Mouse (Mus musculus) embryonic stem cell, embryonic (primary cell): ENCODE data around the gene Hyal2.

Experiments
- CTCF ChIA-PET, 4 experiments: fragments of 300-600 bp in 2 of 4; fragments of 350-600 bp in 2 of 4; sonication (Branson Sonifier 250); formaldehyde crosslinking; loops; one replicate each; lab custom pipeline; 2022; ENCODE audit warnings: inconsistent platforms in 2 of 4; lab: Charles Lee
- POLR2A ChIA-PET, 4 experiments: fragments of 300-600 bp in 2 of 4; fragments of 350-600 bp in 2 of 4; sonication (Branson Sonifier 250); formaldehyde crosslinking; loops; one replicate each; lab custom pipeline; 2022; ENCODE audit warnings: antibody characterized with exemption in 4 of 4, inconsistent platforms in 1 of 4; lab: Charles Lee

Gene Hyal2

GRCm38 (mm10) chr9:107541474-107542351 is 26.0 kb upstream of the Hyal2 start, which contains the start of the genes Cyb561d2 and Nprl2:
Gene Cyb561d2 (minus strand): TSS chr9:107542193.
Gene Nprl2 (plus strand): TSS chr9:107542226.
- CTCF ChIA-PET = interaction anchor here in 3 of 4 experiments (0.6 to 2.4 kb wide), 20 partner anchors 8 to 201 kb away, joined by 3 to 15 read pairs (median 4); partner anchors contain the start of genes Tmem115 (in 3 of the 3) and 6430571L13Rik (in 1 of the 3)

GRCm38 (mm10) chr9:107542352-107542686 is 25.4 kb upstream of the Hyal2 start:
- CTCF ChIA-PET = interaction anchor here in 3 of 4 experiments (0.6 to 2.4 kb wide), 20 partner anchors 8 to 748 kb away, joined by 3 to 15 read pairs (median 4); partner anchors contain the start of genes Tmem115 (in 3 of the 3), Ifrd2 (in 1 of the 3) and Nicn1 (in 1 of the 3)

More at GRCm38 (mm10) chr9:107541474-107542351, 26.0 kb upstream of the Hyal2 start, which contains the start of the genes Cyb561d2 and Nprl2:
- POLR2A ChIA-PET = interaction anchor here in 3 of 4 experiments (0.6 to 9.0 kb wide), 55 partner anchors 8 to 851 kb away, joined by 3 to 77 read pairs (median 4); partner anchors contain the start of genes 6430571L13Rik (in 3 of the 3), Rassf1 (in 3 of the 3), Tmem115 (in 3 of the 3) and Gnai2 (in 2 of the 3)

GRCm38 (mm10) chr9:107542721-107543120 is 25.0 kb upstream of the Hyal2 start:
- POLR2A ChIA-PET = interaction anchor here in 3 of 4 experiments (0.6 to 9.0 kb wide), 32 partner anchors 8 to 247 kb away, joined by 3 to 77 read pairs (median 4); partner anchors contain the start of genes Tmem115 (in 3 of the 3), Gnai2 (in 2 of the 3), Hyal1 (in 2 of the 3) and Ifrd2 (in 2 of the 3)

More at GRCm38 (mm10) chr9:107542352-107542686, 25.4 kb upstream of the Hyal2 start:
- POLR2A ChIA-PET = interaction anchor here in 3 of 4 experiments (0.6 to 9.0 kb wide), 46 partner anchors 8 to 851 kb away, joined by 3 to 77 read pairs (median 4); partner anchors contain the start of genes 6430571L13Rik (in 3 of the 3), Tmem115 (in 3 of the 3), Gnai2 (in 2 of the 3) and Hyal1 (in 2 of the 3)

GRCm38 (mm10) chr9:107543299-107543698 is 24.4 kb upstream of the Hyal2 start:
- ChIA-PET CTCF (interaction anchor here in 3 of 4 experiments (0.5 to 2.4 kb wide), 10 partner anchors 10 to 172 kb away, joined by 3 to 15 read pairs (median 4); partner anchors contain the start of gene Tmem115 (in 2 of the 3)), POLR2A (interaction anchor here in 3 of 4 experiments (0.6 to 9.0 kb wide), 22 partner anchors 8 to 247 kb away, joined by 3 to 77 read pairs (median 6); partner anchors contain the start of genes Ifrd2 (in 2 of the 3), Rassf1 (in 2 of the 3), Tmem115 (in 2 of the 3) and Tusc2 (in 2 of the 3))

More at GRCm38 (mm10) chr9:107542721-107543120, 25.0 kb upstream of the Hyal2 start:
- CTCF ChIA-PET = interaction anchor here in 3 of 4 experiments (0.6 to 2.4 kb wide), 15 partner anchors 9 to 747 kb away, joined by 3 to 15 read pairs (median 3); partner anchors contain the start of genes Tmem115 (in 2 of the 3), Ifrd2 (in 1 of the 3) and Nicn1 (in 1 of the 3)

- ChIA-PET POLR2A (interaction anchor here in 3 of 4 experiments (1.0 to 9.0 kb wide), 8 partner anchors 9 to 31 kb away, joined by 3 to 77 read pairs (median 13); partner anchors contain the start of genes Tmem115 (in 2 of the 3) and Rassf1 (in 1 of the 3)), CTCF (interaction anchor here in 2 of 4 experiments (1.2 kb wide), 2 partner anchors 22 kb away, joined by 3 to 4 read pairs; no protein-coding TSS in a partner anchor)
Measured at GRCm38 (mm10) chr9:107544196-107544700, 23.5 kb upstream of the Hyal2 start.

- POLR2A ChIA-PET = interaction anchor here in 3 of 4 experiments (1.0 to 9.0 kb wide), 6 partner anchors 9 to 62 kb away, joined by 3 to 77 read pairs (median 4); partner anchors contain the start of genes Rassf1 (in 1 of the 3) and Tmem115 (in 1 of the 3)
- CTCF ChIA-PET = interaction anchor here in 2 of 4 experiments (0.7 to 2.0 kb wide), 7 partner anchors 10 to 207 kb away, joined by 3 to 4 read pairs (median 4); no protein-coding TSS in a partner anchor
Measured at GRCm38 (mm10) chr9:107544729-107545128, 23.0 kb upstream of the Hyal2 start.

GRCm38 (mm10) chr9:107545199-107545598 is 22.5 kb upstream of the Hyal2 start:
- POLR2A ChIA-PET = interaction anchor here in 2 of 4 experiments (1.0 to 9.0 kb wide), 4 partner anchors 10 to 62 kb away, joined by 3 to 62 read pairs (median 4); partner anchors contain the start of gene Tmem115 (in 1 of the 2)
- CTCF ChIA-PET = interaction anchor here in 2 of 4 experiments (0.6 to 2.0 kb wide), 8 partner anchors 9 to 206 kb away, joined by 3 to 4 read pairs (median 4); no protein-coding TSS in a partner anchor

- ChIA-PET POLR2A (interaction anchor here in 2 of 4 experiments (0.7 to 9.0 kb wide), 7 partner anchors 10 to 146 kb away, joined by 3 to 62 read pairs (median 4); partner anchors contain the start of genes Cacna2d2 (in 1 of the 2) and Tmem115 (in 1 of the 2)), CTCF (interaction anchor here in 2 of 4 experiments (0.6 to 2.0 kb wide), 7 partner anchors 9 to 206 kb away, joined by 3 to 4 read pairs (median 4); no protein-coding TSS in a partner anchor)
Measured at GRCm38 (mm10) chr9:107545602-107546001, 22.1 kb upstream of the Hyal2 start.

- ChIA-PET CTCF (interaction anchor here in 3 of 4 experiments (0.5 to 1.9 kb wide), 19 partner anchors 12 to 904 kb away, joined by 3 to 13 read pairs (median 3); partner anchors contain the start of genes Gnai2 (in 1 of the 3), Tmem115 (in 1 of the 3) and Tusc2 (in 1 of the 3)), POLR2A (interaction anchor here in 3 of 4 experiments (0.5 to 9.0 kb wide), 31 partner anchors 8 to 1220 kb away, joined by 3 to 62 read pairs (median 4); partner anchors contain the start of genes Ifrd2 (in 3 of the 3), Hyal3 (in 2 of the 3), Tmem115 (in 2 of the 3) and Cacna2d2 (in 1 of the 3))
Measured at GRCm38 (mm10) chr9:107547026-107547425, 20.7 kb upstream of the Hyal2 start, which contains the start of gene Zmynd10. Gene Zmynd10 (plus strand): TSS chr9:107547298.

- CTCF ChIA-PET = interaction anchor here in 2 of 4 experiments (0.8 to 1.9 kb wide), 6 partner anchors 13 to 174 kb away, joined by 3 to 6 read pairs (median 3); partner anchors contain the start of gene Tusc2 (in 1 of the 2)
- POLR2A ChIA-PET = interaction anchor here in 3 of 4 experiments (0.8 to 8.8 kb wide), 11 partner anchors 14 to 325 kb away, joined by 3 to 92 read pairs (median 5); partner anchors contain the start of genes Gnai2 (in 1 of the 3), Hyal2 (in 1 of the 3), Hyal3 (in 1 of the 3) and Ifrd2 (in 1 of the 3)
Measured at GRCm38 (mm10) chr9:107547957-107548356, 19.8 kb upstream of the Hyal2 start.

GRCm38 (mm10) chr9:107548820-107549219 is 18.9 kb upstream of the Hyal2 start:
- ChIA-PET CTCF (no interaction called here), POLR2A (interaction anchor here in 2 of 4 experiments (0.9 to 8.8 kb wide), 9 partner anchors 15 to 81 kb away, joined by 3 to 92 read pairs (median 7); partner anchors contain the start of genes Hyal3 (in 2 of the 2), Hyal1 (in 1 of the 2), Hyal2 (in 1 of the 2) and Tmem115 (in 1 of the 2))

- CTCF ChIA-PET = interaction anchor here in 2 of 4 experiments (1.5 to 1.8 kb wide), 2 partner anchors 8 to 175 kb away, joined by 4 to 6 read pairs; partner anchors contain the start of genes Cyb561d2 (in 1 of the 2) and Nprl2 (in 1 of the 2)
- POLR2A ChIA-PET = interaction anchor here in 3 of 4 experiments (0.9 to 8.8 kb wide), 15 partner anchors 8 to 657 kb away, joined by 3 to 129 read pairs (median 8); partner anchors contain the start of genes Cyb561d2 (in 2 of the 3), Hyal2 (in 2 of the 3), Nprl2 (in 2 of the 3) and Tmem115 (in 2 of the 3)
Measured at GRCm38 (mm10) chr9:107549297-107550074, 18.3 kb upstream of the Hyal2 start.

GRCm38 (mm10) chr9:107550491-107551116 is 17.1 kb upstream of the Hyal2 start:
- CTCF ChIA-PET = interaction anchor here in 3 of 4 experiments (0.6 to 1.9 kb wide), 12 partner anchors 9 to 176 kb away, joined by 3 to 6 read pairs (median 3); partner anchors contain the start of genes Cyb561d2 (in 1 of the 3), Hyal1 (in 1 of the 3), Nprl2 (in 1 of the 3) and Tmem115 (in 1 of the 3)
- POLR2A ChIA-PET = interaction anchor here in 3 of 4 experiments (0.7 to 8.8 kb wide), 24 partner anchors 8 to 658 kb away, joined by 3 to 129 read pairs (median 4); partner anchors contain the start of genes Cyb561d2 (in 3 of the 3), Hyal1 (in 3 of the 3), Nprl2 (in 3 of the 3) and Tusc2 (in 3 of the 3)
